Mouse (Mus musculus): ENCODE data around the gene Tead1.

Tead1 gene

GRCm38 (mm10) chr7:112686586-112686985, 7.5 kb downstream of the Tead1 start:
- no peak for DNase-seq (ENCODE audit: low spot score)

DNA sequence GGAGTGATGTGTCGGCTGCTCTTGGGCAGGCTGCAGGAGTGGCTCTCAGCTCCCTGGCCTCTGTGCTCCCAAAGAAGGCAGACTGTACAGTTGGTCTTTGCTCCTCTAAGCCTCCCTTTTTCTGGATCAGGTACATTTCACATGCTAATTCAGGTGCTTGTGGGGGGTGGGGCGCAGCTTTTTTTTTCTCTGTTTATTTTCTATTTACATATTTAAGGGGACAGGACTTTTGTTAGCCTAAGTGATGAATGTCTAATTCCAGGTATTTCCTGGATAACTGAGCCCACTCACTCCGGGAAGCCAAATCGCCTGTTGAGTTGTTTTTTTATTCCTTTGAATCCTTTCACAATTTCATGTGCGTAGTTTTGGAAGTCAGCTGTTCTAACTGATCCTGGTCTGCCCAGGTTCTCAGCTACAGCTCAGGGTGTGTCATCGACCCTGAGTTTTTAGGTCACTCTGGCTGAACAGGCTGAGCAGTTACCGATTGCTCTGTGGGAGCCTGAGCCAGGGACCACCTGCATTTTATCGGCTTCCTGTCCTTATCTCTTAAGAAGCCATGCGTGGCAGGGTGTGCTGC, 9.4 kb downstream of the Tead1 start:
- no peak for DNase-seq (ENCODE audit: low spot score)

GRCm38 (mm10) chr7:112690836-112691781, 12.0 kb downstream of the Tead1 start:
- no peak for DNase-seq (ENCODE audit: low spot score)

GRCm38 (mm10) chr7:112693566-112693965, 14.4 kb downstream of the Tead1 start:
- DNase-seq (ENCODE audit: low spot score), result no peak

DNA sequence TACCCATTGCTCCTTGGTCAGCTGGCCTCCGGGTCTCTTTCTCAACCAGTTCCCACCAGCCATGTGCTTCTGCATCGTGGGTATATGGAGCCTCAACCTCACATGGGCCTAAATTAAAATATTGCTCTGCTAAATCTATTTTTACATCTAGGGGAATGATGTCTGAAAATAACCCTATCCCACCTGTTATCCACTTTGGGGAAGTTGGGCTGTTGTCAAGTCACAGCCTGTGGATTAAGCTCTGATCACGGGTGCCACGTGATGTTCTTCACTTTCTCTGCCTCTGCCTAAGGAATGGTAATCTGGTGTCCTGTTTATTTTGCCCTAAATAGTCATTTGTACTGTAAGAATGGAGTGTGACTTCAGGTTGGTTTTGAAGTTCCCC, 17.7 kb downstream of the Tead1 start:
- DNase-seq (ENCODE audit: low spot score), result no peak

- DNase-seq (ENCODE audit: low spot score), result no peak
Observed at GRCm38 (mm10) chr7:112697162-112697841, 18.2 kb downstream of the Tead1 start.

DNA sequence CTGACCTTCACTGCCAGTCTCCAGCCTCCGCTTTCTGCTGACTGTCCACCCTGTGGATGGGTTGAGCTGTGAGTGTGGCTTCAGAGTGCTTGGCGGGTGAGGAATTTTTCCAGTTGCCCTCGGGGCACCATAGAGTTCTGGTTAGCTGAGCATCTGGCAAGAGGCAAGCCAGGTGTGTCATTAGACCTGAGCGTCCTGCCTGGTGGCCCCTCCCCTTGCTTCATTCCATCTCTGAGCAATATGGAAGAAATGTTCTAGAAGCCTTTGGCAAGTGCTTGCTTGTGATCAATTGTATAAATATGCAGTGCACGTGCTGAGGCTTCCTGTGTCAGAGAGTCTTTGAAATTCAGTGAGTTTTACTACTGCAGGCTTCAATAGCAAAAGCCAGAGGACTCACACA, 21.0 kb downstream of the Tead1 start:
- DNase-seq (ENCODE audit: low spot score), result no peak

DNA sequence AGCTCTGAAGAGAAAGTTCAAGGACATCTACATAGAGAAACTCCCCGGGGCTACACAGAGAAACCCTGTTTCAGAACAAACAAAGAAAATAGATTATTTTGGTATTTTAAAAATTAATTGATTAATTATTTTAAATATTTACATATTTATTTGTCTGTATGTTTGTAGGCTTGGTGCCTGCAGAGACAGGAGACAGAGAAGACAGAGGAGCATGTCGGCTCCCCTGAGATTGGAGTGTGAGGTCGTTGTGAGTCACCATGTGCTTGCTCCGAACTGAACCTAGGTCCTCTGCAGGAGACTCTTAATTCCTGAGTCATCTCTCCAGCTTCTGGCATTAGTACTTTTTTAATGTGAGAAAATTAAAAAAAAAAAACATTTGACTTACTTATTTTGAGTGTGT, 24.2 kb downstream of the Tead1 start:
- DNase-seq (ENCODE audit: low spot score), result no peak

DNA sequence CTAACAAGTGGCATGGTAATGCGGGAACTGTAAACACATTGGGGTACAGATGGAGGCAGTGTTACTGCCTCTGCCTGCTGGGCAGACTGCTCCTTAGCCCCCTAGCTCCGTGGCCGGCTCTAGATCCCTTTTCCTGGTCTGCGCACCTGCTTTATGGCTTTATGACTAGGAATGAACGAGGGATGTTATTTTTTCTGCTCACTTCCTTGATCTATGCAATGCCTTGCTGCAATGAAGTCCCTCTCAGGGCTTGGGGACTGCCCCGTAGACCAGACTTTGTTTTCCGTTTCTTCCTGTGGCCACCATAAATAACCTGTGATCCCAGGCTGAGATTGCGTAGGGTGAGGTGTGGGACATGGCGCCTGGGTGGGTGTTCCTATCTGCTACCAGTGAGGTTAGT, 26.8 kb downstream of the Tead1 start:
- no peak for DNase-seq (ENCODE audit: low spot score)

GRCm38 (mm10) chr7:112706756-112707155, 27.6 kb downstream of the Tead1 start:
- no peak for DNase-seq (ENCODE audit: low spot score)

GRCm38 (mm10) chr7:112710409-112711107, 31.4 kb downstream of the Tead1 start:
- no peak for DNase-seq (ENCODE audit: low spot score)

DNA sequence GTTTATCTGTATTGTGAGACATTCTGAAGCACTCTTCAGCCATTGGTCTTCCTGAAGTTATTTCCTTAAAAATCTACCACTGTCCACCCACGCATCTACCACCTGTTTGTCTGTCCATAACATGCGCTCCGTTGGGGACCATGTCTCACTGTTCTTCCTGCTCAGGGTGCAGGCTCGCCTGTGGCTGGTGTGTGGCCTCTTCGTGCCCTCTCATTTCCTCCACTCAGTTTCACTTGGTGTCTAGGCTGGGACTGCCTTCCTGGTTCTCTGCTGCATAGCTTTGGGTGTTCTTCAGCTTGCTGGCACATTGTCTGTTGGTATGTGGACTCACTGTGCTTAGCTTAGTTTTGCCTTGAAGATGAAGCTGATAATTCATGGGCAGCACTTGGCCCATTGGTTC, 32.9 kb downstream of the Tead1 start:
- no peak for DNase-seq (ENCODE audit: low spot score)

DNA sequence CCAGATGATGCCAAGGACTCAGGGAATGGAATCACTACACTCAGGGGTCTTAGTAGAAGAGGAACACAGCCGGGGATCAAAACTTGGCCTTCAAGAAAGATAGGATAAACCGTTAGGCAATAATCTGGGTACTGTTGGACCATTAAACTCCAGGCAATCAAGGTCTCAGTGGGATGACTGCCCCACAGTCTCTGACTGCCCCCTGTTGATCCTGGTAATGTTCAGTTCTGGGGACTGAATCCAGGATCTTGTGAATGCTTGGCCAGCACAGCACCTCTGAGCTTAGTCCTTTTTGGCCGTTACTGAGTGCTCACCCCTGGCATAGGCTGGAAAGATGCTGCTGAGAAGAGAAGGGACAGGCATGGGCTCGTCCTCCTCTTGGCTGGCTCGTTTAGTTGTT, 34.4 kb downstream of the Tead1 start:
- no peak for DNase-seq (ENCODE audit: low spot score)

- DNase-seq (ENCODE audit: low spot score), result no peak
Observed at GRCm38 (mm10) chr7:112714783-112715182, 35.7 kb downstream of the Tead1 start.

DNA sequence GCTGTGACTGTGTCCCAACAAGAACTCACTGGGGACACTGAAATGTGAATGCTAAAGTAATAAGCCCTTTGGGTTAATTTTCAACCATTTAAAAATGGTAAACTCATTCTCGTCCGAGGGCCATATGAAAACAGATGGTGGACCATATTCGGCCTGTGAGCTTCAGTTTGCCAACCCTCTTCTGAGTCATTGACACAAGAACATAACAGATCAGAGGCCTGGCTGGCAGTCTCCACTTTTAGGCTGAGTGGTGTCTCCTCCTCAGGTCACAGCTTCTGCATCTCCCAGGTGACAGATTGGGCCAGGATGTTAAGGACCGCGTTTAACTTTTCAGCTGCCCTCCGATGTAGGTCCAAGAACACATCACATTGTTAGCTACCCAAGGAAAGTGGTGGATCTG, 37.6 kb downstream of the Tead1 start:
- no peak for DNase-seq (ENCODE audit: low spot score)

DNA sequence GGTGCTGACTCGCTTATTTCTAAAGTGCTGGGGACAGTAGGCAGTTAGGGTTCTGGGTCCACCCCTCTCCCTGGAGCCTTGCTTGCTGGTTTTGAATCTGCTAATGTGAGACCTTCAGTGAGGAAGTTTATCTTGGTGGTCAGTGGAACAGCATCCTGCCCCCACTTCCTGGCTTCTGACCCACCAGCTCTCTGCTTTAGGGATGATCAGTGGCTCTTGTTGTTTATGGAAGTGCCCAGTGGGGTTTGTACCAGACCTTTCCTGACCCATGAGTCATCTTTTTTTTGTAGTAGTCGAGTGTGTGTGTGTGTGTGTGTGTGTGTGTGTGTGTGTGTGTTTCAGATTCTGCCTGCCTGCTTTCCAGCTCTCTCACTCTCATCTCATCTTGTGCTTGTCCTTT, 38.6 kb downstream of the Tead1 start:
- DNase-seq (ENCODE audit: low spot score), result no peak

- no peak for DNase-seq (ENCODE audit: low spot score)
Observed at GRCm38 (mm10) chr7:112719394-112720142, 40.5 kb downstream of the Tead1 start.

GRCm38 (mm10) chr7:112720143-112720988, 41.2 kb downstream of the Tead1 start:
- DNase-seq (ENCODE audit: low spot score), result peak; percentile 49

DNA sequence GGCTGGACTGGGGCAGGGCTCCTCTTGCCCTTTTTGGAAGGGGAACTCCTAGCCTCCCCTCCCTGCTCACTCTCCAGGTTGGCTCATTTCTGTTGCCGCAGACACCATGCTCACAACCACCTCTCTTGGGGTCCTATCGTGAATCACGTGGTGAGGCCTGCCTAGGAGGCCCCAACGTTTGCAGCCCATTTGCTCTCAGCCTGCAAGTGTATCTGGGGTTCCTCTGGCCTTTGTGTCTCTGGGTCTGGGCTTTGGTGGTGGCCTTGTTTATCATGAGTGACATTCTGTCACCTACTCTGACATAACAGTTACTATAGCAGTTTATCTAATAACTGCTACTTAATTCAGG, 41.8 kb downstream of the Tead1 start:
- DNase-seq (ENCODE audit: low spot score), result no peak

DNA sequence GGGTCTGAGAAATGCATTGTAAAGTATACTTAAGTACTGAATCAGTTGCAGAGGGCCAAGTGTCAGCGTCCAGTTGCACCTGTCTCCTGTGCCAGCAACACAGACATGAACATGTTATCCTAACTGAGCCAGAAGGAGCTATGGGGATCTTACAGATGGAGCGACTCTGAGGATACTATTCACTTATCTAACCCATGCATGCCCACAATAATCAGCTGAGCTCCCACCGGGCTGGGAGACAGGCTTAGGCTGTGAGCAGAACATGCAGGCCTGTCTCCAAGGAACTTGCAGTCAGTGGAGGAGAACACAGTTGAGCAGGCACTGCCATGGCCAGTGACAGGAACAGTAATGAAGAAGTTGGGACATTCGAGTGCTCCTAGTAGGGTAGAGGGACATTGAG, 42.7 kb downstream of the Tead1 start:
- no peak for DNase-seq (ENCODE audit: low spot score)

GRCm38 (mm10) chr7:112728399-112728798, 49.3 kb downstream of the Tead1 start:
- no peak for DNase-seq (ENCODE audit: low spot score)
